Mouse (Mus musculus) G1E (cell line): ENCODE data around the gene Crb2.

Experiments
- CTCF ChIP-seq: IDR thresholded peaks from 2 replicates; pipeline ENCODE4 v1.5.1; 2012; ENCODE audit warnings: low read depth, low read length, inconsistent platforms, mixed read lengths
- GATA1 ChIP-seq: IDR thresholded peaks from 2 replicates; pipeline ENCODE4 v1.6.1; 2012; ENCODE audit warnings: borderline replicate concordance, low read length, inconsistent platforms, mixed read lengths
- GATA2 ChIP-seq: IDR thresholded peaks from 2 replicates; pipeline ENCODE4 v1.6.1; 2012; ENCODE audit warnings: low read depth, low read length, inconsistent platforms, borderline replicate concordance
- POLR2AphosphoS5 ChIP-seq: IDR thresholded peaks from 2 replicates; pipeline ENCODE4 v1.6.1; 2012; ENCODE audit warnings: low read depth, low read length, inconsistent platforms; ENCODE audit not compliant: insufficient replicate concordance
- TAL1 ChIP-seq: conservative IDR thresholded peaks from 2 replicates; pipeline ENCODE4 v1.6.1; 2012; ENCODE audit warnings: low read depth, low read length, inconsistent platforms, mixed read lengths

DNA sequence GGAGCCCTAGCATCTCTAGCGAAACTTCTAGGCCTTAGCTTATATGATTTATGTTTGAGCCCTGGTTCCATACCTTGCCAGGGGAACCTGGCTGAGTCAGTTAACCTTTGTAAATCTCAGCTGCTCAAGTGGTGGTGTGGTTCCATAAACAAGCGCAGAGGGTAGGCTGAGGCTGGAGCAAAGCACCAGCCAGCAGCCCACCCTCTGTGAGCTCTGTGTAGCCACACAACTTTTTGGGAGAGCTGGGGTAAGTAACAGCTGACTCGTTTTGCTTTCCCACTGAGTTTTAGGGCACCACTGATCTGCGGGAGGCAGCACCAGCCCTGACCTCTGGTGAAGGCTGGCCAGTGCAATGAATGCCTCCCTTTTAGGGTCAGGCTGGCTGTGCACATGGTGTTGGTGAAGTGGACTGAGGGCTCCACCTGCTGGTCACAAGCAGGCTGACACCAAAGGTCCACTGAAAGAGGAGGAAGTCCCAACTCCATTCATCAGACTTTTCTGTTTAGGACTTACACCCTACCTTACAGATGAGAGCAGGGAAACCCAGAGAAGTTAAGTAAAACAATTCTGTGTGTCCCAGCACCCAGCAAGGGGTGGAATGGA is 26.7 kb downstream of the Crb2 start:
- TF ChIP-seq CTCF (peak; percentile 96), TAL1 (no peak), GATA2 (no peak), POLR2AphosphoS5 (no peak), GATA1 (no peak)
